ENCODE assay signal across 20 mouse cellular contexts in genomic region chr12:48616337-48616736, GRCm38 (mm10).
DNase-seq lines count a peak whose midpoint lies in the region; ATAC-seq and TF ChIP-seq lines count a peak whose summit lies in the region.
"Had no signal": no experiment of that assay in that cellular context is flagged by ENCODE, and none has a peak within 500 bp of the region (broad histone marks: within the 10 kb centered on the region; RNA-seq: fewer than 3 reads in every experiment).

No protein-coding gene starts in this region.

- peaks cover 39% of the 10 kb centered on the region for H3K4me1 ChIP-seq in G1E (ENCODE audit: insufficient read depth, low read depth, low read length)
- H3K4me1 ChIP-seq in MEL (ENCODE audit: control insufficient read depth in 1 of 2, insufficient read depth in 2 of 2, low read length in 2 of 2) = no peaks in the 10 kb centered on the region
- H3K4me1 ChIP-seq in forebrain, embryonic 12.5 days = no peaks in the 10 kb centered on the region
- H3K4me1 ChIP-seq in forebrain, embryonic 14.5 days (ENCODE audit: control insufficient read depth, insufficient read depth, low read length) = no peaks in the 10 kb centered on the region

- no peak for TF ChIP-seq CTCF in G1E (IDR thresholded peaks at IDR 0.05; ENCODE audit: low read depth, low read length)
- no peak for TF ChIP-seq CTCF in MEL (IDR thresholded peaks at IDR 0.05 in 2 of 3, conservative IDR thresholded peaks at IDR 0.05 in 1 of 3; ENCODE audit: control insufficient read depth in 1 of 3, insufficient read depth in 1 of 3, low read depth in 2 of 3, low read length in 3 of 3, poor library complexity in 1 of 3, severe bottlenecking in 1 of 3)

- DNase-seq in G1E (ENCODE audit: low spot score) (peak; percentile 22), MEL (ENCODE audit: low read depth, low spot score) (peak; percentile 40)
- DNase-seq in forebrain, embryonic 14.5 days (ENCODE audit: low spot score) = no peak
- DNase-seq: adrenal gland, adult 2 months; adrenal gland, adult 8-10 months; adrenal gland, postnatal 10 days; adrenal gland, postnatal 14 days; adrenal gland, postnatal 25 days; adrenal gland, postnatal 36 days; B cell, adult 2 months; cerebellum, adult 11 months; cerebellum, adult 11-12 months; cerebellum, adult 18-20 months; cerebellum, adult 2 months; cerebellum, adult 8-10 months had no signal

- no peak for TF ChIP-seq RAD21 in MEL (IDR thresholded peaks at IDR 0.05; ENCODE audit: low read depth, low read length)

- peak; percentile 96 for ATAC-seq in G1E (ENCODE audit: extremely low read depth, insufficient number of reproducible peaks, low FRiP score, poor library complexity, severe bottlenecking)
- no peak for ATAC-seq in forebrain, embryonic 12.5 days (ENCODE audit: low FRiP score)
- ATAC-seq in forebrain, embryonic 14.5 days = no peak
- ATAC-seq: activated CD4-positive, CD25-positive, alpha-beta regulatory T cell, adult 4 months; CD4-positive, CD25-positive, alpha-beta regulatory T cell, adult 4 months; Patski had no signal

- no peak overlapping the region for H3K4me2 ChIP-seq in forebrain, embryonic 12.5 days
- H3K4me2 ChIP-seq in forebrain, embryonic 14.5 days (ENCODE audit: low read length) = no peak overlapping the region

- H3K9me3 ChIP-seq in G1E (replicated peaks) = no peaks in the 10 kb centered on the region
- H3K9me3 ChIP-seq in MEL (replicated peaks; ENCODE audit: insufficient read depth, low read length) = no peaks in the 10 kb centered on the region
- H3K9me3 ChIP-seq in forebrain, embryonic 12.5 days = no peaks in the 10 kb centered on the region
- no peaks in the 10 kb centered on the region for H3K9me3 ChIP-seq in forebrain, embryonic 14.5 days (replicated peaks; ENCODE audit: control insufficient read depth, low read length)

- H3K4me3 ChIP-seq in G1E (ENCODE audit: low read depth, low read length) = no peak overlapping the region; the same call in 1 of the 2 replicates
- no peak overlapping the region for H3K4me3 ChIP-seq in MEL (ENCODE audit: control insufficient read depth in 1 of 2, insufficient read depth in 1 of 2, low read depth in 2 of 2, low read length in 2 of 2)
- no peak overlapping the region for H3K4me3 ChIP-seq in forebrain, embryonic 12.5 days (replicated peaks)
- no peak overlapping the region for H3K4me3 ChIP-seq in forebrain, embryonic 14.5 days (ENCODE audit: low read depth, low read length)

- TF ChIP-seq EP300 in MEL (IDR thresholded peaks at IDR 0.05; ENCODE audit: low read depth in 1 of 2, low read length in 2 of 2) = peak; percentile 88 to 90

- no peaks in the 10 kb centered on the region for H3K79me2 ChIP-seq in MEL (ENCODE audit: control insufficient read depth, insufficient read depth, low read length, poor library complexity)

- no peaks in the 10 kb centered on the region for H3K36me3 ChIP-seq in G1E (replicated peaks)
- H3K36me3 ChIP-seq in MEL (ENCODE audit: control insufficient read depth in 1 of 2, insufficient read depth in 2 of 2, low read length in 2 of 2) = peaks cover 0 to 12% of the 10 kb centered on the region in 2 experiments; a peak in 2 of 4 replicates
- H3K36me3 ChIP-seq in forebrain, embryonic 12.5 days (replicated peaks) = no peaks in the 10 kb centered on the region
- H3K36me3 ChIP-seq in forebrain, embryonic 14.5 days (ENCODE audit: control insufficient read depth, insufficient read depth, low read length) = no peaks in the 10 kb centered on the region

- no peak overlapping the region for H3K27ac ChIP-seq in MEL (ENCODE audit: control insufficient read depth, low read depth, low read length)
- no peak overlapping the region for H3K27ac ChIP-seq in forebrain, embryonic 12.5 days
- no peak overlapping the region for H3K27ac ChIP-seq in forebrain, embryonic 14.5 days (ENCODE audit: low read depth, low read length)

- H3K9ac ChIP-seq in MEL (ENCODE audit: control insufficient read depth, low read depth, low read length, poor library complexity, severe bottlenecking) = no peak overlapping the region
- H3K9ac ChIP-seq in forebrain, embryonic 12.5 days = no peak overlapping the region
- no peak overlapping the region for H3K9ac ChIP-seq in forebrain, embryonic 14.5 days (ENCODE audit: low read length)

- 92% methylated on average over 2 of the region's 2 CpGs for WGBS in forebrain, embryonic 12.5 days
- WGBS in forebrain, embryonic 14.5 days = 88% methylated on average over 2 of the region's 2 CpGs

- H3K27me3 ChIP-seq in G1E (ENCODE audit: insufficient read depth, low read length) (no peaks in the 10 kb centered on the region), MEL (ENCODE audit: control insufficient read depth in 1 of 2, insufficient read depth in 2 of 2, low read length in 2 of 2) (no peaks in the 10 kb centered on the region)
- H3K27me3 ChIP-seq in forebrain, embryonic 12.5 days = no peaks in the 10 kb centered on the region
- H3K27me3 ChIP-seq in forebrain, embryonic 14.5 days (replicated peaks; ENCODE audit: control insufficient read depth, insufficient read depth, low read length) = no peaks in the 10 kb centered on the region
- H3K27me3 ChIP-seq: CH12.LX, Patski had no signal

- TF ChIP-seq POLR2A in MEL (IDR thresholded peaks at IDR 0.05; ENCODE audit: control insufficient read depth in 1 of 2, insufficient read depth in 1 of 2, low read depth in 1 of 2, low read length in 2 of 2, poor library complexity in 1 of 2) = no peak

TF ChIP-seq in MEL, 35 proteins besides CTCF, POLR2A, EP300 and RAD21:
- TF ChIP-seq HCFC1 (IDR thresholded peaks at IDR 0.05; ENCODE audit: low read depth, low read length) (no peak), RCOR1 (IDR thresholded peaks at IDR 0.05; ENCODE audit: low read depth, low read length) (peak; percentile 37; the same call in 1 of the 2 replicates), TCF12 (IDR thresholded peaks at IDR 0.05; ENCODE audit: low read depth, low read length) (peak; percentile 91), GATA1 (IDR thresholded peaks at IDR 0.05; ENCODE audit: low read depth, low read length) (peak; percentile 87), ZKSCAN1 (IDR thresholded peaks at IDR 0.05; ENCODE audit: low read depth, low read length) (no peak), ETS1 (IDR thresholded peaks at IDR 0.05; ENCODE audit: low read depth, low read length) (peak; percentile 69), SIN3A (IDR thresholded peaks at IDR 0.05; ENCODE audit: low read length) (no peak), ELF1 (IDR thresholded peaks at IDR 0.05; ENCODE audit: low read depth, low read length) (no peak)
